Mouse (Mus musculus): ENCODE measurements around the gene Zfp672.

GRCm38 (mm10) chr11:58323570-58324340 is 6.4 kb downstream of the Zfp672 start:
- no peak for TF ChIP-seq CTCF (conservative IDR thresholded peaks at IDR 0.05; ENCODE audit: insufficient read depth, insufficient read length, low read depth, low read length)
- TF ChIP-seq POLR2A (IDR thresholded peaks at IDR 0.05; ENCODE audit: low read depth, low read length) = no peak
